Mouse (Mus musculus) brain, embryonic 14.5 days (tissue): ENCODE data around the gene Trim12a.

Experiments
- CTCF ChIP-seq: fragments of 200-500 bp; IDR thresholded peaks from 2 replicates; pipeline ENCODE4 v1.5.1; 2012; ENCODE audit warnings: inconsistent platforms, mild to moderate bottlenecking, moderate library complexity, borderline replicate concordance; ENCODE audit not compliant: insufficient read depth, insufficient read length; ENCODE audit errors: extremely low read depth
- POLR2A ChIP-seq: fragments of 200-500 bp; IDR thresholded peaks from 2 replicates; pipeline ENCODE4 v1.6.1; 2012; ENCODE audit warnings: mild to moderate bottlenecking, inconsistent platforms, borderline replicate concordance; ENCODE audit not compliant: poor library complexity, insufficient read depth, insufficient read length, severe bottlenecking; ENCODE audit errors: extremely low read depth

- no peak for TF ChIP-seq CTCF
- TF ChIP-seq POLR2A: no peak
Measured at GRCm38 (mm10) chr7:104352717-104353599, 37.7 kb upstream of the Trim12a start, which contains the start of gene Trim12c.
